Mouse (Mus musculus) forebrain, embryonic 10.5 days (tissue): ENCODE measurements around the gene Gtsf2. TPM values are rescaled to one million over a fixed set of nuclear protein-coding genes. Genes with fewer than 3 reads are reported as not detected.
A peak's percentile ranks its signal among the peaks of the same experiment; 100 is the strongest.

Experiments
- DNase-seq: peaks from one replicate; pipeline ENCODE4 v3.0.0-alpha.2; 2017; ENCODE audit warnings: low spot score; ENCODE audit errors: extremely low spot score
- H3K27ac ChIP-seq: fragments of 300-500 bp; sonication (generic); 2 replicates; pipeline ENCODE4 v1.5.1; 2016; ENCODE audit warnings: mild to moderate bottlenecking
- H3K27me3 ChIP-seq: fragments of 300-500 bp; sonication (generic); 2 replicates; pipeline ENCODE4 v1.6.1; 2016; ENCODE audit warnings: mild to moderate bottlenecking; ENCODE audit not compliant: poor library complexity, severe bottlenecking
- H3K36me3 ChIP-seq: fragments of 300-500 bp; sonication (generic); replicated peaks from 2 replicates; pipeline ENCODE4 v1.6.1; 2016; ENCODE audit warnings: mild to moderate bottlenecking, moderate library complexity
- H3K4me1 ChIP-seq: fragments of 300-500 bp; sonication (generic); 2 replicates; pipeline ENCODE4 v1.6.1; 2016
- H3K4me3 ChIP-seq: fragments of 300-500 bp; sonication (generic); 2 replicates; pipeline ENCODE4 v1.5.1; 2016; ENCODE audit warnings: mild to moderate bottlenecking, moderate library complexity
- H3K9me3 ChIP-seq: fragments of 300-500 bp; sonication (generic); 2 replicates; pipeline ENCODE4 v1.6.1; 2016; ENCODE audit warnings: mild to moderate bottlenecking, moderate library complexity
- WGBS: fragments of 180-500 bp; shearing (Covaris S2); methylation state at CpG from one replicate; pipeline ENCODE4 v1.1.7; 2016; 5-methylcytosine and 5-hydroxymethylcytosine counted together
- polyA plus RNA-seq: library from polyadenylated mRNA; unstranded; fragments of >200 nt; fragmentation: Nextera tagmentation; extraction: Ambion mirVana; gene quantifications from 2 replicates; pipeline ENCODE4 v1.2.1, GENCODE M21; 2016

The Gtsf2 gene
- 0.41 TPM in 1 of 2 replicates, not detected in the other for polyA plus RNA-seq

- Histone ChIP-seq H3K27me3 (no peaks in the 10 kb centered on the region), H3K36me3 (no peaks in the 10 kb centered on the region), H3K4me3 (no peak within 1 kb of the TSS), H3K9me3 (no peaks in the 10 kb centered on the region), H3K4me1 (no peaks in the 10 kb centered on the region), H3K27ac (no peak within 1 kb of the TSS)
- WGBS = 22% methylated on average over 3 of the region's 3 CpGs
- DNase-seq = no peak
These were observed at the start of gene Gtsf2 for GRCm38 (mm10) chr15:103448369-103448768. Gene Gtsf2, minus strand, starts transcription at chr15:103448469.

DNA sequence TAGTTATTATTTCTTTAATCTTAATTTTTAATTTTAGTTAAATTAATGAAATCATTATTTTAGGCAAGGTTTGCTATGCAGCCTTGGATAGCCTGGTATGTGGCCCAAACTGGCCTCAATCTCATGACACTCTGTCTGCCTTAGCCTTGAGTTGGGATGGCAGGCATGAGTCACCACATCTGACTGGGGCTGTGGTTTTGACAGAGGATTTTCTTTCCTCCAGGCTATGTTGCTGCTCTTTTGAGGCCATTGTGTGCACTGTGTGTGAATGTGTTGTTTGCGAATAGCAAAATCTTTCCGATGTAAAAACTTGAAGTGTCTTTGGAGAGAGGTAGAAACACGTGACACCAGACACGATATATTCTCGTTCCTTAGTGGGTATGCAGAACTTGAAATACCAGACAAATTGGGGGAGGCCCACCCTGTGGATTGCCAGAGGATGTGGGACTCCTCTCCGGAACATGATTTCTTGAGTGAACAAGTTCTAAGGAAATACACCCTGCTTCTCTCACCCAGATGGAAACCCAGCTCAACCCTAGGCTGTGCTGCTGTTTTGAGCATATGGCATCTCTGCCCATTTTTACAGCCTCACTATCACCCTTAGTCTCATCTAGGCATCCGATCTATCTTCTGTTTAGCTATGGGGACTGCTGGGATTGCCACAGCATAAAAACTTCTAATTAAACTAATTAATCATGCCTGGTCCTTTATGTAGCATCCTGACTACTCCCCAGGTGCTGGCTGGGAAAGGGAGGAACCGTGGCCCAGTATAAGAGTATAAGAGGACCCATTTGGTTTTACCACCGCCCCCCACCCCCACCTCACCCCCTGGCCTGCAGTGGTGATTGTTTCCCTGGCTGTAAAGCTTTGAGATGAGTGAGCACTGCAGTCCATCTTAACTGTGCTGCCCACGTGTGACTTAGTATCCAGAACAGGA is 48.2 kb upstream of the Gtsf2 start:
- Histone ChIP-seq H3K36me3 (no peaks in the 10 kb centered on the region), H3K4me1 (peaks cover 50% of the 10 kb centered on the region), H3K27me3 (peaks cover 55% of the 10 kb centered on the region), H3K27ac (peak overlapping the region; percentile 44; the same call in 1 of the 2 replicates), H3K9me3 (no peaks in the 10 kb centered on the region), H3K4me3 (no peak overlapping the region)
- DNase-seq = no peak
- WGBS = 78% methylated on average over 10 of the region's 10 CpGs

GRCm38 (mm10) chr15:103488336-103488735 is 40.1 kb upstream of the Gtsf2 start:
- DNase-seq = no peak
- whole genome bisulfite sequencing = 86% methylated on average over 4 of the region's 4 CpGs
- Histone ChIP-seq H3K27ac (no peak overlapping the region), H3K36me3 (no peaks in the 10 kb centered on the region), H3K4me3 (no peak overlapping the region), H3K4me1 (peaks cover 31% of the 10 kb centered on the region), H3K9me3 (no peaks in the 10 kb centered on the region), H3K27me3 (no peaks in the 10 kb centered on the region)

GRCm38 (mm10) chr15:103486658-103487057 is 38.4 kb upstream of the Gtsf2 start:
- no peak overlapping the region for H3K27ac ChIP-seq
- DNase-seq = no peak
- H3K4me3 ChIP-seq = no peak overlapping the region
- H3K36me3 ChIP-seq = no peaks in the 10 kb centered on the region
- no peaks in the 10 kb centered on the region for H3K9me3 ChIP-seq
- H3K4me1 ChIP-seq = peaks cover 26% of the 10 kb centered on the region
- no peaks in the 10 kb centered on the region for H3K27me3 ChIP-seq
- WGBS = 79% methylated on average over 1 of the region's 1 CpGs

DNA sequence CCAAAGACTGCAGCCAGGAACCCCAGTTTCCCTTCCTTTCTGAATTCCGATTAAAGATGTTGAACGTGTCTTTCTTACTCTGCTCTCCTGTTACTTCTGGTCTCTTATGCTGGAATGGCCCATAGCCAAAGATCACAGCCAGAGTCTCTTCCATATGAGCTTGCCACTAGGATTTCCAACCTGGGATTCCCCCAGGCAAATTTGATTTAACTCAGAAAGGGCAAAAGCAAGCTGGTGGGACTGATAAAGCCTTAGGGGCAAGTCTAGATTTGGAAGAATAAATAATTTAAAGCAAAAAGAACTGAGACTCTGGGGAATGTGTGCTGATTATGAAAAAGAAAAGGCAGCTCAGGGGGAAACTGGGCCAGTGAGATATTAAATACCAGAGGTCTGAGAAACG is 36.8 kb upstream of the Gtsf2 start:
- Histone ChIP-seq H3K4me1 (peaks cover 26% of the 10 kb centered on the region), H3K4me3 (no peak overlapping the region), H3K27me3 (no peaks in the 10 kb centered on the region), H3K9me3 (no peaks in the 10 kb centered on the region), H3K36me3 (no peaks in the 10 kb centered on the region), H3K27ac (no peak overlapping the region)
- 71% methylated on average over 3 of the region's 3 CpGs for WGBS
- no peak for DNase-seq

DNA sequence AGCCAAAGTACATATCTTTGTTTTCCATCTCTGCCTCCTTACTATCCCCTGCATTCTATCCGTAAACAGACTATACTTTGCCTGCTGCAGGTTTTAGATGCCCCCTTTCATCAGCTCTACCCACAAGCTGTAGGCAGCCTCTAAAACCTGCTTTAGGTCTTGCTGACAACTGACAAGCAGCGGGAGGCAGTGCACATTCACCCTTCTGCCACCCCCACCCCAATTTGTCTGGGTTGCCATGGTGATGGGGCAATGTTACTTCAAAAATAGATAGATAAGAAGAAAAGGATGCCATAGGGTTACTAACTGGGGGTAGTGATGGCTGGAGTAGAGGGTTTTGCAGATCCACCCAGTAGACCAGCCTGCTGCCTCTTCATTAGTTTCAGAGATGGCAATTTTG is 36.2 kb upstream of the Gtsf2 start:
- no peak overlapping the region for H3K4me3 ChIP-seq
- H3K36me3 ChIP-seq = no peaks in the 10 kb centered on the region
- H3K27ac ChIP-seq = peak overlapping the region; percentile 56; the same call in 1 of the 2 replicates

DNA sequence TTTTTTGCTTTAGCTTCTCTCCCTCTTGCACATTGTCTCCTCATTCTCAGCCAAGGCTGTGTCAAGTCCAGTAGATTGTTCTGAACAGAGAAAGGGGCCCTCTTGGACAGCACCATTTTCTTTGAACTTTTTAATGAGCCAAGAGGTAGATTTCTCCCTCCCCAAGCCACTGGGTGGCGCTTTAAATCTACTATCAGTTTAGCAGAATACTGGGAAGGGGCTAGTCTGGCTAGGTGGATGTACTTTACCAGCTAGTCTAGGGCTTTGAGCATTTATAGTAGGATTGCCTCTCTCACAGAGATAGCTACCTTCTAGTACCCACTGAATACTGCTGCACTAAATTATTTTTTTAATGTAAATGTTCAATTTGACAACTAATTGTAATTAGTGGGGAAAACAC is 34.2 kb upstream of the Gtsf2 start:
- Histone ChIP-seq H3K27me3 (no peaks in the 10 kb centered on the region), H3K9me3 (no peaks in the 10 kb centered on the region), H3K4me3 (no peak overlapping the region), H3K36me3 (no peaks in the 10 kb centered on the region), H3K27ac (0 out of 2 replicates have a peak overlapping the region, but pooled peaks have one; percentile 36), H3K4me1 (peaks cover 26% of the 10 kb centered on the region)
- WGBS = 0% methylated on average over 1 of the region's 1 CpGs
- peak; percentile 50 for DNase-seq

More for the DNA sequence above, 36.2 kb upstream of the Gtsf2 start:
- H3K9me3 ChIP-seq = no peaks in the 10 kb centered on the region
- no peaks in the 10 kb centered on the region for H3K27me3 ChIP-seq
- 70% methylated on average over 2 of the region's 2 CpGs for WGBS
- no peak for DNase-seq
- peaks cover 26% of the 10 kb centered on the region for H3K4me1 ChIP-seq

DNA sequence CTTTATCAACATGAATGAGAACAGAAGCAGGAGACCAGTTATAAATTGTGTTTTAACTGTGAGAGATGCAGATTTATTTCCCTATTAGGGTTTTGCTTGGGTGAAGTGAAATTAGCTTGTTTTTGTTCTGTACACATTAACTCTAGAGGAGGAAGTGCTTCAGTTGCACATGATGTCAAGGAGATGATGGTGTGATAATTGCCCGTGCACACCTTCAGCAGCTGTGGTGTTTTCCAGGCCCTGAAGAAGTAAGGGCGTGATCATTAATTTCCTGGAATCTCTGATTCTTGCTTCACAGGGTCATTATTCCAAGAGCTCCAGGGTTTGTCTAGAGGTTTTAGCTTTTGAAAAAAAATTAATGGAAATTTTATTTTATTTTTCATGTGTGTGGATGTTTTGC is 31.9 kb upstream of the Gtsf2 start:
- no peaks in the 10 kb centered on the region for H3K9me3 ChIP-seq
- DNase-seq = no peak
- WGBS = 84% methylated on average over 2 of the region's 2 CpGs
- no peaks in the 10 kb centered on the region for H3K36me3 ChIP-seq
- no peak overlapping the region for H3K4me3 ChIP-seq
- H3K4me1 ChIP-seq = peaks cover 14% of the 10 kb centered on the region
- no peaks in the 10 kb centered on the region for H3K27me3 ChIP-seq
- no peak overlapping the region for H3K27ac ChIP-seq

- Histone ChIP-seq H3K27me3 (no peaks in the 10 kb centered on the region), H3K9me3 (no peaks in the 10 kb centered on the region), H3K36me3 (no peaks in the 10 kb centered on the region), H3K4me1 (peaks cover 4% of the 10 kb centered on the region; the same call in 1 of the 2 replicates), H3K27ac (no peak overlapping the region), H3K4me3 (no peak overlapping the region)
- no peak for DNase-seq
- 76% methylated on average over 1 of the region's 1 CpGs for WGBS
These were observed 30.9 kb upstream of the Gtsf2 start for GRCm38 (mm10) chr15:103479080-103479606.

DNA sequence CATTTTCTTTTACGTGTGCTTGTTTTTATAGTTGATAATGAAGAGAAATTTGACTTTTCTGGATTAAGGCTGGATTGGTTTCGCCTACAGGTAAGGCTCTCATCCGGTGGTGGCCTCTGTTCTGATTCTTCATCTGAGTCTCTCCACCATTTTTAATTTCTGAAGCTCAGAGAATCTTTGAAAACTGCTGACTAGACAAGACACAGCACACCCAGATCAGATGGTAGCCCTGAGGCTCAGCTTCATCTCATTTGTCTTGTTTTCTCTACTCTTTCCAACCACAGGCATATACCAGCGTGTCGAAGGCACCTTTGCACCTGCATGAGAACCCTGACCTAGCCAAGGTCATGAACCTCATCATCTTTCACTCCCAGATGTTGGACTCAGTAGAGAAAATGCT is 25.5 kb upstream of the Gtsf2 start:
- no peak for DNase-seq
- 85% methylated on average over 5 of the region's 5 CpGs for WGBS
- Histone ChIP-seq H3K27me3 (no peaks in the 10 kb centered on the region), H3K4me3 (no peak overlapping the region), H3K27ac (no peak overlapping the region), H3K36me3 (no peaks in the 10 kb centered on the region), H3K9me3 (no peaks in the 10 kb centered on the region), H3K4me1 (peaks cover 28% of the 10 kb centered on the region)

DNA sequence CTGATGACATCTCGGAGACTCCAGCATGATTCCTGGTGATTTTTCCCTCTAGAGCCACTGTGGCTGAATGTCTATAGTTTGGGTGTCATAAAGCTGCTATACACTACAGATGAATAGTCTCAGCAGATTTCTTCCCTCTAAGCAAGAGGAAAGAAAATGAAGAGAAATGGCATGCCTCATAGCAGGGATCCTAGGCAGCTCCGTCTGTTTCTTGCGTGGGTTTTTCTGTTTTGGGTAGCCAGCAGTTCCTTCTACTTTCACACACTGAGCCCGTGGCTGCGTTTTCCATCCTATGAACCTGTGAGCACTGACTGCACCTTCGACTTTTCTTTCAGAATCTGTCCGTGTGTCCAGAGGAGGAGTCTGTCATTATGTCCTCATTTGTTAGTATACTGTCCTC is 24.9 kb upstream of the Gtsf2 start:
- DNase-seq = no peak
- Histone ChIP-seq H3K36me3 (no peaks in the 10 kb centered on the region), H3K4me3 (no peak overlapping the region), H3K9me3 (no peaks in the 10 kb centered on the region), H3K27ac (no peak overlapping the region), H3K27me3 (no peaks in the 10 kb centered on the region), H3K4me1 (peaks cover 28% of the 10 kb centered on the region)
- 86% methylated on average over 7 of the region's 7 CpGs for WGBS

GRCm38 (mm10) chr15:103472265-103472664 is 24.0 kb upstream of the Gtsf2 start:
- 80% methylated on average over 3 of the region's 3 CpGs for WGBS
- Histone ChIP-seq H3K9me3 (no peaks in the 10 kb centered on the region), H3K4me3 (no peak overlapping the region), H3K27me3 (no peaks in the 10 kb centered on the region), H3K27ac (no peak overlapping the region), H3K36me3 (no peaks in the 10 kb centered on the region), H3K4me1 (peaks cover 28% of the 10 kb centered on the region)
- no peak for DNase-seq
